Mouse (Mus musculus) Muller cell, postnatal 12 days (primary cell): Measurements from ENCODE around the gene Nat9.
A peak's percentile ranks its signal among the peaks of the same experiment; 100 is the strongest.

ENCODE experiments used
- DNase-seq: peaks from one replicate; pipeline ENCODE4 v3.0.0-alpha.2; 2015; ENCODE audit errors: inconsistent ontology term

The Nat9 gene

GRCm38 (mm10) chr11:115157933-115158719 lies 29.5 kb downstream of the Nat9 start:
- no peak for DNase-seq

- DNase-seq, result no peak
Measured at GRCm38 (mm10) chr11:115155053-115155634, 32.5 kb downstream of the Nat9 start.

- peak; percentile 67 for DNase-seq
Measured at GRCm38 (mm10) chr11:115153699-115154292, 33.9 kb downstream of the Nat9 start.

- no peak for DNase-seq
Measured at GRCm38 (mm10) chr11:115153088-115153487, 34.6 kb downstream of the Nat9 start.

GRCm38 (mm10) chr11:115151755-115152429 lies 35.8 kb downstream of the Nat9 start:
- peak; percentile 89 for DNase-seq

GRCm38 (mm10) chr11:115150741-115151254 lies 36.9 kb downstream of the Nat9 start:
- DNase-seq, result no peak

- no peak for DNase-seq
Measured at GRCm38 (mm10) chr11:115147813-115148212, 39.8 kb downstream of the Nat9 start.

- DNase-seq, result no peak
Measured at GRCm38 (mm10) chr11:115141970-115142369, 45.7 kb downstream of the Nat9 start.

- DNase-seq, result no peak
Measured at GRCm38 (mm10) chr11:115138597-115139262, 48.9 kb downstream of the Nat9 start.

- DNase-seq, result no peak
Measured at GRCm38 (mm10) chr11:115133800-115134199, 53.9 kb downstream of the Nat9 start, which contains the start of gene Cd300lf. TSS of gene Cd300lf (minus strand) at chr11:115133992.
